Mouse (Mus musculus): ENCODE results near the gene Cdhr2.

- TF ChIP-seq CTCF (IDR thresholded peaks at IDR 0.05; ENCODE audit: control insufficient read depth, insufficient read depth, insufficient read length) (no peak), CEBPB (IDR thresholded peaks at IDR 0.05; ENCODE audit: low read depth) (no peak), MAX (IDR thresholded peaks at IDR 0.05) (no peak)
These were observed 36.8 kb upstream of the Cdhr2 start for GRCm38 (mm10) chr13:54664509-54664908.
